Mouse (Mus musculus): Measurements from ENCODE around the gene Dync1i1.

The Dync1i1 gene

GRCm38 (mm10) chr6:5855526-5855925, 130.1 kb downstream of the Dync1i1 start:
- DNase-seq (ENCODE audit: low read depth, low spot score), result no peak

GRCm38 (mm10) chr6:5858371-5858770, 132.9 kb downstream of the Dync1i1 start:
- DNase-seq (ENCODE audit: low read depth, low spot score), result no peak

- no peak for DNase-seq (ENCODE audit: low read depth, low spot score)
Observed at GRCm38 (mm10) chr6:5858901-5859598, 133.6 kb downstream of the Dync1i1 start.

- no peak for DNase-seq (ENCODE audit: low read depth, low spot score)
Observed at GRCm38 (mm10) chr6:5859630-5860029, 134.2 kb downstream of the Dync1i1 start.

GRCm38 (mm10) chr6:5866091-5866490, 140.7 kb downstream of the Dync1i1 start:
- no peak for DNase-seq (ENCODE audit: low read depth, low spot score)

- no peak for DNase-seq (ENCODE audit: low read depth, low spot score)
Observed at GRCm38 (mm10) chr6:5867221-5867620, 141.8 kb downstream of the Dync1i1 start.

GRCm38 (mm10) chr6:5871060-5871459, 145.6 kb downstream of the Dync1i1 start:
- DNase-seq (ENCODE audit: low read depth, low spot score), result no peak

- DNase-seq (ENCODE audit: low read depth, low spot score), result no peak
Observed at GRCm38 (mm10) chr6:5871581-5872298, 146.3 kb downstream of the Dync1i1 start.

GRCm38 (mm10) chr6:5889341-5889740, 163.9 kb downstream of the Dync1i1 start:
- no peak for DNase-seq (ENCODE audit: low read depth, low spot score)

GRCm38 (mm10) chr6:5911295-5911694, 185.9 kb downstream of the Dync1i1 start:
- no peak for DNase-seq (ENCODE audit: low read depth, low spot score)

GRCm38 (mm10) chr6:5915028-5915427, 189.6 kb downstream of the Dync1i1 start:
- DNase-seq (ENCODE audit: low read depth, low spot score), result no peak

GRCm38 (mm10) chr6:5920670-5921069, 195.2 kb downstream of the Dync1i1 start:
- no peak for DNase-seq (ENCODE audit: low read depth, low spot score)

GRCm38 (mm10) chr6:5922676-5923075, 197.2 kb downstream of the Dync1i1 start:
- no peak for DNase-seq (ENCODE audit: low read depth, low spot score)

- DNase-seq (ENCODE audit: low read depth, low spot score), result no peak
Observed at GRCm38 (mm10) chr6:5923148-5923547, 197.7 kb downstream of the Dync1i1 start.

- DNase-seq (ENCODE audit: low read depth, low spot score), result no peak
Observed at GRCm38 (mm10) chr6:5930140-5930539, 204.7 kb downstream of the Dync1i1 start.

- DNase-seq (ENCODE audit: low read depth, low spot score), result no peak
Observed at GRCm38 (mm10) chr6:5935587-5936353, 210.3 kb downstream of the Dync1i1 start.

- no peak for DNase-seq (ENCODE audit: low read depth, low spot score)
Observed at GRCm38 (mm10) chr6:5949812-5950392, 224.5 kb downstream of the Dync1i1 start.

- no peak for DNase-seq (ENCODE audit: low read depth, low spot score)
Observed at GRCm38 (mm10) chr6:5956316-5956913, 231.0 kb downstream of the Dync1i1 start.

GRCm38 (mm10) chr6:5960728-5961127, 235.3 kb downstream of the Dync1i1 start:
- no peak for DNase-seq (ENCODE audit: low read depth, low spot score)

GRCm38 (mm10) chr6:5961960-5962359, 236.5 kb downstream of the Dync1i1 start:
- DNase-seq (ENCODE audit: low read depth, low spot score), result no peak

- no peak for DNase-seq (ENCODE audit: low read depth, low spot score)
Observed at GRCm38 (mm10) chr6:5966376-5966775, 240.9 kb downstream of the Dync1i1 start.
